Mouse (Mus musculus): ENCODE results near the gene Fam81b. TPM values are rescaled to one million over a fixed set of nuclear protein-coding genes. Genes with fewer than 3 reads are reported as not detected.

Fam81b gene
- total RNA-seq, 2 experiments from 2014 or later = not detected

DNA sequence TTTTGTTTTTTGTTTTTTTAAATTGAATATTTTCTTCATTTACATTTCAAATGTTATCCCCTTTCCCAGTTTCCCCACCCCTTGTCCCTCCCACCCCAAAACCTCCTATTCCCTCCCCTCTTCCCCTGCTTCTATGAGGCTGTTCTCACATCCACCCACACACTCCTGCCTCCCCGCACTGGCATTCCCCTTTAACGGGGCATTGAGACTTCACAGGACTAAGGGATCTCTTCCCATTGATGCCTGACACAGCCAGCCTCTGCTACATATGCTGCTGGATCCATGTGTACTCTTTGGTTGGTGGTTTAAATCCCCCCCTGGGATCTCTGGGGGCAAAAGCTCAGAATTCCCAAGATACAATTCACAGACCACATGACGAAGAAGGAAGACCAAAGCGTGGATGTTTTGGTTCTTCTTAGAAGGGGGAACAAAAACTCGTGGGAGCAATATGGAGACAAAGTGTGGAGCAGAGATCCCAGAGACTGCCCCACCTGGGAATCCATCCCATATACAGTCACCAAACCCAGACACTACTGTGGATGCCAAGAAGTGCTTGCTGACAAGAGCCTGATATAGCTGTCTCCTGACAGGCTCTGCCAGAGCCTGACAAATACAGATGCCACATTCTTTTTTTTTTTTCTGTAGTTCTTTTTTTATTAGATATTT lies 40.4 kb downstream of the Fam81b start:
- no peak for TF ChIP-seq CTCF (IDR thresholded peaks at IDR 0.05)
- intact Hi-C loops (cut with DNase I) = no loop called here
- Histone ChIP-seq H3K4me3 (no peak overlapping the region), H3K27ac (no peak overlapping the region)
- no peak for DNase-seq (ENCODE audit: extremely low spot score in 1 of 2, low spot score in 2 of 2)

- H3K27ac ChIP-seq = peak overlapping the region; percentile 72
- no peak for TF ChIP-seq CTCF (IDR thresholded peaks at IDR 0.05)
- peak; percentile 46 to 49 for DNase-seq (ENCODE audit: extremely low spot score in 1 of 2, low spot score in 2 of 2)
- intact Hi-C loops (cut with DNase I) = loop anchor here (2.0 kb wide), 1 partner anchor 64 kb away; no protein-coding TSS in a partner anchor
- H3K4me3 ChIP-seq = no peak overlapping the region
Measured at GRCm38 (mm10) chr13:76258766-76259165, 46.1 kb downstream of the Fam81b start.

GRCm38 (mm10) chr13:76256350-76256749 lies 48.5 kb downstream of the Fam81b start:
- H3K27ac ChIP-seq = no peak overlapping the region
- no peak overlapping the region for H3K4me3 ChIP-seq
- DNase-seq (ENCODE audit: extremely low spot score in 1 of 2, low spot score in 2 of 2) = no peak
- intact Hi-C loops (cut with DNase I) = no loop called here
- TF ChIP-seq CTCF (IDR thresholded peaks at IDR 0.05) = no peak

- intact Hi-C loops (cut with DNase I) = no loop called here
- no peak for DNase-seq (ENCODE audit: extremely low spot score in 1 of 2, low spot score in 2 of 2)
- TF ChIP-seq CTCF (IDR thresholded peaks at IDR 0.05) = no peak
- Histone ChIP-seq H3K27ac (no peak overlapping the region), H3K4me3 (no peak overlapping the region)
Measured at GRCm38 (mm10) chr13:76250092-76250491, 54.8 kb downstream of the Fam81b start.

DNA sequence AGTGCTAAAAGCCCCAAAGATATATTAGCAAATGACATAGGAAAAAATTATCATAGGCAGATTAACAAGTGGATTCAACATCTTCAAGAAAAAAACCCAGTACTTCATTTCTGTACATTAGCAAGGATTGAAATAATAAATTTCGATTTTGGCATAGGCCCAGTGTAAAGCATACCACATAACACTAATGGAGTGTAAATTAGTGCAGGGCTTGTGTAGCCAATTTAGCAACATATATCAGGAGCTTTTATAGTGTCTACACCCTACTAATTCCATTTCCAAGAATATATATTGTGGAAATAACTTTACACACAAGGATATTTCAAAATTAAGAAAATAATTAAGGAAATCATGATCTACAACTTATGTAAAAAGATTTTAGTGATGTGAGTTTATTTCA lies 55.8 kb downstream of the Fam81b start:
- intact Hi-C loops (cut with DNase I) = no loop called here
- TF ChIP-seq CTCF (IDR thresholded peaks at IDR 0.05) = no peak
- Histone ChIP-seq H3K27ac (no peak overlapping the region), H3K4me3 (no peak overlapping the region)
- no peak for DNase-seq (ENCODE audit: extremely low spot score in 1 of 2, low spot score in 2 of 2)

GRCm38 (mm10) chr13:76215397-76215796 lies 89.5 kb downstream of the Fam81b start:
- peak; percentile 72 for TF ChIP-seq CTCF (IDR thresholded peaks at IDR 0.05)
- intact Hi-C loops (cut with DNase I) = loop anchor here (5.0 kb wide), 2 partner anchors 87 to 167 kb away; partner anchors contain the start of gene Mctp1
- Histone ChIP-seq H3K4me3 (no peak overlapping the region), H3K27ac (no peak overlapping the region)
- DNase-seq (ENCODE audit: extremely low spot score in 1 of 2, low spot score in 2 of 2) = no peak

- no peak overlapping the region for H3K27ac ChIP-seq
- DNase-seq (ENCODE audit: extremely low spot score in 1 of 2, low spot score in 2 of 2) = no peak
- H3K4me3 ChIP-seq = no peak overlapping the region
- no peak for TF ChIP-seq CTCF (IDR thresholded peaks at IDR 0.05)
- intact Hi-C loops (cut with DNase I) = loop anchor here (5.0 kb wide), 2 partner anchors 87 to 167 kb away; partner anchors contain the start of gene Mctp1
Measured at GRCm38 (mm10) chr13:76214928-76215327, 89.9 kb downstream of the Fam81b start.

DNA sequence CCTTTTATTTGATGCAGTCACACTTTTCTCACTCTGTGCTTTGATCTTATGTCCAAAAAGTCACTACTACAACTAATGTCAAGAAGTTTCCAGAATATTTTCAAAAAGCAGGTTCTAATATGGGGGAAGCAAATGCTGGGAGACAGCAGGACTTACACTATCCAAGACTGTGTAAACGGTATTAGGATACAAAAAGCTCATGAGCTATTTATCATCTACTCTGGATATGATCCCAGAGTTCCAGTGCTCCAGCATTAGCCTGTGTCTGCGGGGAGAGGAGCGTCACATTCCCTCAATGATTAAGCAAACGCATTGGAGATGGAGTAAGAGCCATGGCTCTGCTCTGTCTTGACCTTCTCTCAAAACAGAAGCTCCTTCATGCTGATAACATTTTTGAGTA lies 104.9 kb downstream of the Fam81b start:
- no peak for TF ChIP-seq CTCF (IDR thresholded peaks at IDR 0.05)
- intact Hi-C loops (cut with DNase I) = no loop called here
- Histone ChIP-seq H3K27ac (no peak overlapping the region), H3K4me3 (no peak overlapping the region)
- DNase-seq (ENCODE audit: extremely low spot score in 1 of 2, low spot score in 2 of 2) = no peak

GRCm38 (mm10) chr13:76197297-76197848 lies 107.5 kb downstream of the Fam81b start:
- no peak overlapping the region for H3K4me3 ChIP-seq
- intact Hi-C loops (cut with DNase I) = no loop called here
- DNase-seq (ENCODE audit: extremely low spot score in 1 of 2, low spot score in 2 of 2) = no peak
- no peak overlapping the region for H3K27ac ChIP-seq
- TF ChIP-seq CTCF (IDR thresholded peaks at IDR 0.05) = no peak

DNA sequence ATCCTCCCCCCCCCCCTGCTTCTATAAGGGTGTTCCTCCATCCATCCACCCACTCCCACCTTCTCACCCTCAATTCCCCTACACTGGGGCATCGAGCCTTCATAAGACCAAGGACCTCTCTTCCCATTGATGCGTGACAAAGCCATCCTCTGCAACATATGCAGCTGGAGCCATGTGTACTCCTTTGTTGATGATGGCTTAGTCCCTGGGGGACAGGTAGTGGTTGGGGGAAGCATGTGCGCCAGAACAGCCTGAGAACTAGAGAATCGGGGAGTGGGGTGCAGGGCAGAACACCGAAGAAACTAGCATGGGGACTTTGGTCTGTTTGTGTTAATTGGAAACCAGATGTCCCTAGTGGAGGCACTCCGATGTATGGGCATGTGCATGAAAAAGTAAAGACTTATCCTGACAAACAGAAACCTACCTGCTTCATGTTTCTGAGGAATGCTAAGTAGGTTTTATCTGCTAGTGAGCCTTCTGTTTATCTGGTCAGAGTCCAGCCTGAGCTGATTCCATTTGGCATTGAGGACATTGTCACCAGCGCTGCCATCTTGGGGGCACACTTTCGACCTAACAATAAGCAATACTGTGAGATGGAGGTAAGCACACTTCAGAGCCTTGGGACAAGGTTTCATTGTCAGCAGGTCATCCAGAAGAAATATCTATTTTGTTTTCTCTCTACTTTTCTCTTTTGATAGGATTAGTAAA lies 109.3 kb downstream of the Fam81b start:
- Histone ChIP-seq H3K4me3 (no peak overlapping the region), H3K27ac (no peak overlapping the region)
- DNase-seq (ENCODE audit: extremely low spot score in 1 of 2, low spot score in 2 of 2) = no peak
- intact Hi-C loops (cut with DNase I) = loop anchor here (2.0 kb wide), 1 partner anchor 63 kb away; no protein-coding TSS in a partner anchor
- no peak for TF ChIP-seq CTCF (IDR thresholded peaks at IDR 0.05)

- Histone ChIP-seq H3K4me3 (no peak overlapping the region), H3K27ac (no peak overlapping the region)
- no peak for TF ChIP-seq CTCF (IDR thresholded peaks at IDR 0.05)
- intact Hi-C loops (cut with DNase I) = loop anchor here (2.0 kb wide), 1 partner anchor 64 kb away; no protein-coding TSS in a partner anchor
- DNase-seq (ENCODE audit: extremely low spot score in 1 of 2, low spot score in 2 of 2) = no peak
Measured at GRCm38 (mm10) chr13:76194937-76195336, 109.9 kb downstream of the Fam81b start.

- Histone ChIP-seq H3K27ac (no peak overlapping the region), H3K4me3 (no peak overlapping the region)
- intact Hi-C loops (cut with DNase I) = no loop called here
Measured at GRCm38 (mm10) chr13:76190273-76190672, 114.6 kb downstream of the Fam81b start.

More at GRCm38 (mm10) chr13:76190273-76190672, 114.6 kb downstream of the Fam81b start:
- no peak for DNase-seq (ENCODE audit: extremely low spot score in 1 of 2, low spot score in 2 of 2)
- TF ChIP-seq CTCF (IDR thresholded peaks at IDR 0.05) = no peak
